Mouse (Mus musculus) G1E (cell line): ENCODE measurements around the gene Id2.

Source experiments
- CTCF ChIP-seq: IDR thresholded peaks from 2 replicates; pipeline ENCODE4 v1.5.1; 2012; ENCODE audit warnings: low read depth, low read length, inconsistent platforms, mixed read lengths
- GATA1 ChIP-seq: IDR thresholded peaks from 2 replicates; pipeline ENCODE4 v1.6.1; 2012; ENCODE audit warnings: borderline replicate concordance, low read length, inconsistent platforms, mixed read lengths
- GATA2 ChIP-seq: IDR thresholded peaks from 2 replicates; pipeline ENCODE4 v1.6.1; 2012; ENCODE audit warnings: low read depth, low read length, inconsistent platforms, borderline replicate concordance
- POLR2AphosphoS5 ChIP-seq: IDR thresholded peaks from 2 replicates; pipeline ENCODE4 v1.6.1; 2012; ENCODE audit warnings: low read depth, low read length, inconsistent platforms; ENCODE audit not compliant: insufficient replicate concordance
- TAL1 ChIP-seq: conservative IDR thresholded peaks from 2 replicates; pipeline ENCODE4 v1.6.1; 2012; ENCODE audit warnings: low read depth, low read length, inconsistent platforms, mixed read lengths

DNA sequence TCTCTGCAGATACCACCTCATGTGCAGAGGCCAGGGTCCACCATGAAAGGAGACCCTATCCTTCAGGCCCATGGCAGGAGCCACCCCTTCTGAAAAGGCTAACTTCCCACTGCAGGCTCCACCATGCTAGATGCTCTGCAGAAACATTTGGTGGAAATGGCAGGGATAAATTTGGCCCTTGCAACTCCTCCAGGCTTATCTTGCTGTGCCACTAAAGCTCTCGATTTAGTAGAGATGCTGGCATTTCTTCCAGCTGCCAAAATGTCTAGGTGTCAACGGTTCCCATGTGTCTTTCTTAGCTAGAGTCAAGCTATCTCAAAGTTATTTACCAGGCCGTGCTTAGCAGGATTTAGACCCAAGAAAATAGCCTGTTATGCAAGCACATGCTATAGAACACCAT lies 22.6 kb downstream of the Id2 start:
- TF ChIP-seq CTCF (no peak), GATA1 (no peak), TAL1 (no peak), POLR2AphosphoS5 (no peak), GATA2 (no peak)
